Mouse (Mus musculus): ENCODE data around the gene Zc3h12c.

DNA sequence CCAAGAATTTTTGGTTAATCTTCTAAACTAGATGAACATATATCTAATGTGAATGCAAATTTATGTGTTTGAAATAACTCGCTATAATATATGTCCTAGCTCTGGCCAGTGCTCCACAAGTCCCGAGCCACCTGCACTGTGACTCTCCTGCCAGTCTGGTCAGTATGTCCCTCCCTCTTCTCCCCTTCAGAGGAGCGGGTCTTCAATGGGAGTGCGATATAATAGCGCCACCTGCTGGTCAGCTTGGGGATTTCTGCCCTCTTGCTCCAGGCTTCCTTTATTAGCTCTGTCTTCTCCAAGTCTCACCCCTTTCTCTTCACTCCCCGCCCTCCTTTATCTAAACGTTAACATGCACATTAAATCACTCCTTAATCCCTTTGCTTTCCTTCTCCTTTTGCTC lies 69.8 kb downstream of the Zc3h12c start:
- TF ChIP-seq CTCF (conservative IDR thresholded peaks at IDR 0.05; ENCODE audit: low read length) (peak; percentile 91), POU5F1 (IDR thresholded peaks at IDR 0.05; ENCODE audit: borderline replicate concordance, low read length) (no peak), NANOG (IDR thresholded peaks at IDR 0.05; ENCODE audit: borderline replicate concordance, low read length) (no peak)

Measured in E14TG2a.4 (cell line).